Mouse (Mus musculus) cerebellum, adult (tissue): ENCODE data around the gene Gm10382.
"Not testable (repeated sequence)": the region's sequence is repeated elsewhere in the genome, so short reads cannot be mapped to it uniquely, and the experiment has no call there.

ENCODE experiments used
- ATAC-seq: cut with Nextera tagmentation; 2 replicates; pipeline ENCODE4 v1.9.2; 2017; ENCODE audit warnings: mild to moderate bottlenecking, moderate library complexity, mixed read lengths; ENCODE audit not compliant: insufficient number of reproducible peaks, low FRiP score, low TSS enrichment

The Gm10382 gene

GRCm38 (mm10) chr5:125412536-125412935, 23.4 kb downstream of the Gm10382 start:
- not testable (repeated sequence) for ATAC-seq

GRCm38 (mm10) chr5:125413763-125414162, 24.6 kb downstream of the Gm10382 start:
- ATAC-seq, result no peak

- no peak for ATAC-seq
Measured at GRCm38 (mm10) chr5:125416183-125416582, 27.1 kb downstream of the Gm10382 start.

GRCm38 (mm10) chr5:125418636-125419035, 29.5 kb downstream of the Gm10382 start:
- ATAC-seq, result peak; percentile 66

GRCm38 (mm10) chr5:125419124-125419523, 30.0 kb downstream of the Gm10382 start:
- no peak for ATAC-seq

- no peak for ATAC-seq
Measured at GRCm38 (mm10) chr5:125425698-125426276, 36.7 kb downstream of the Gm10382 start.

- no peak for ATAC-seq
Measured at GRCm38 (mm10) chr5:125426343-125426742, 37.2 kb downstream of the Gm10382 start.

- not testable (repeated sequence) for ATAC-seq
Measured at GRCm38 (mm10) chr5:125432324-125432723, 43.2 kb downstream of the Gm10382 start.

GRCm38 (mm10) chr5:125433793-125434337, 44.7 kb downstream of the Gm10382 start, which contains the start of gene Dhx37:
TSS of gene Dhx37 (minus strand) at chr5:125434121.
- peak; percentile 94 for ATAC-seq

- ATAC-seq, result not testable (repeated sequence)
Measured at GRCm38 (mm10) chr5:125434347-125434746, 45.2 kb downstream of the Gm10382 start.
